Mouse (Mus musculus) lung, postnatal 25 days (tissue): ENCODE data around the gene Oxnad1.

Experiments used
- DNase-seq: peaks from one replicate; pipeline ENCODE4 v3.0.0; 2022; ENCODE audit warnings: low spot score

The Oxnad1 gene

GRCm38 (mm10) chr14:32145401-32145800 lies 60.2 kb downstream of the Oxnad1 start:
- DNase-seq: no peak

GRCm38 (mm10) chr14:32145809-32146511 lies 60.8 kb downstream of the Oxnad1 start:
- no peak for DNase-seq

DNA sequence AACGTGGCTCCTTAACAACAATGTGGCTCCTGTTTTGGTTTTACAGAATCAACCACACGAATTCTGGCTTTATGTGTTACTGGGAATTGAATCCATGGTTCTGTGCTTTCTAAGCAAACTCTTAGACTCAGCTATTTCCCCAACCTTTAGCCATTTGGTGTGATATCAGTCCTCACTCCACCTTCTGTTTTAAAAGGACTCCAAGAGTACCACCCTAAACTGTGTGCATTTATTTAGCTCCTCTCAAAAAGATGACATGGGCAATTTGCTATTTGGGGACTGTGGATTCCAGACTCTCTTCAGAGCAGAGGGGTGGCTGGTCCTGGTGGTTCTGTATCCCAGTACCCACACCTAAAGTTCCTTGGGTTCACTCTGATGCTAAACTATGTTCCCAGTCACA lies 61.4 kb downstream of the Oxnad1 start:
- DNase-seq: no peak

GRCm38 (mm10) chr14:32150872-32151271 lies 65.7 kb downstream of the Oxnad1 start:
- DNase-seq: no peak

GRCm38 (mm10) chr14:32152243-32152965 lies 67.2 kb downstream of the Oxnad1 start:
- DNase-seq: no peak
